Mouse (Mus musculus) C2C12 (cell line): ENCODE measurements around the gene Gpsm2.

Experiments
- CEBPB ChIP-seq: IDR thresholded peaks from one replicate; pipeline ENCODE4 v1.6.1; 2011; ENCODE audit warnings: low read depth, mild to moderate bottlenecking, control low read depth, moderate library complexity
- CTCF ChIP-seq: IDR thresholded peaks from one replicate; pipeline ENCODE4 v1.5.1; 2011; ENCODE audit not compliant: control insufficient read depth, insufficient read depth, insufficient read length
- MAX ChIP-seq: IDR thresholded peaks from one replicate; pipeline ENCODE4 v1.6.1; 2011; ENCODE audit warnings: mild to moderate bottlenecking, control low read depth
- MYOD1 ChIP-seq: IDR thresholded peaks from one replicate; pipeline ENCODE4 v1.6.1; 2011; ENCODE audit warnings: low read depth; ENCODE audit not compliant: control insufficient read depth, insufficient read length
- MYOG ChIP-seq: IDR thresholded peaks from one replicate; pipeline ENCODE4 v1.6.1; 2011; ENCODE audit not compliant: control insufficient read depth, insufficient read length; ENCODE audit errors: extremely low read depth
- USF1 ChIP-seq: IDR thresholded peaks from one replicate; pipeline ENCODE4 v1.6.1; 2011; ENCODE audit warnings: low read depth, mild to moderate bottlenecking, control low read depth, moderate library complexity

GRCm38 (mm10) chr3:108764976-108765375 lies 42.9 kb upstream of the Gpsm2 start:
- no peak for TF ChIP-seq CTCF
- no peak for TF ChIP-seq MYOG
- no peak for TF ChIP-seq MAX
- no peak for TF ChIP-seq USF1
- no peak for TF ChIP-seq MYOD1
- TF ChIP-seq CEBPB: no peak
